Mouse (Mus musculus): ENCODE measurements around the gene Cldn34b2. TPM values are rescaled to one million over a fixed set of nuclear protein-coding genes. Genes with fewer than 3 reads are reported as not detected.
"Not testable (repeated sequence)": the region's sequence is repeated elsewhere in the genome, so short reads cannot be mapped to it uniquely, and the experiment has no call there.

Gene Cldn34b2
- polyA plus RNA-seq, 1 experiment from 2014 or later: not detected

DNA sequence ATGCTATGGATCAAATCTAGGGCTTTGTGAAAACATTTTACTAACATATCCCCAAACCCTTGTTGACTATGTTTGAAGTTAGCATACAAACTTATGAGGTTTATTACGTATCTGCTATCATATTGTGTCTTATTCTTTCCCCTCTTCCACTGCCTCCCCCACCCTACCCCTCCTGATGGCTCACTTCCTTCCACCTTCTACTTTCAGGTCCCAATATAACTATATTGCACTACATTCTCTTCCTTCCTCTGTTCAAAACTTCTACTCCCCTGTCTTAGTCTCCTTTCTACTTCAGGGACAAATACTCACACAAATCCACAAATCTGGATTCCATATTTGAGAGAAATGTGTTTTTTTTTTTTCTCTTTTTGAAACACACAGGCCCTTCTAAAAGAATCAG is 35.3 kb upstream of the Cldn34b2 start:
- no peaks in the 10 kb centered on the region for H3K36me3 ChIP-seq (ENCODE audit: control insufficient read depth, insufficient read depth, low read length)
- no peak overlapping the region for H3K4me2 ChIP-seq
- no peak overlapping the region for H3K4me3 ChIP-seq (ENCODE audit: low read depth, low read length)
- H3K27me3 ChIP-seq (replicated peaks; ENCODE audit: control insufficient read depth, insufficient read depth, low read length): no peaks in the 10 kb centered on the region
- ATAC-seq (replicated peaks; ENCODE audit: low FRiP score) (no peak), DNase-seq (ENCODE audit: low spot score) (no peak)
- no peak overlapping the region for H3K27ac ChIP-seq (ENCODE audit: low read depth, low read length)
- H3K4me1 ChIP-seq (replicated peaks; ENCODE audit: control insufficient read depth, insufficient read depth, low read length): no peaks in the 10 kb centered on the region
- 77% methylated on average over 1 of the region's 1 CpGs for WGBS
- H3K9ac ChIP-seq (ENCODE audit: low read depth, low read length): no peak overlapping the region
- H3K9me3 ChIP-seq (ENCODE audit: control insufficient read depth, low read length): no peaks in the 10 kb centered on the region

DNA sequence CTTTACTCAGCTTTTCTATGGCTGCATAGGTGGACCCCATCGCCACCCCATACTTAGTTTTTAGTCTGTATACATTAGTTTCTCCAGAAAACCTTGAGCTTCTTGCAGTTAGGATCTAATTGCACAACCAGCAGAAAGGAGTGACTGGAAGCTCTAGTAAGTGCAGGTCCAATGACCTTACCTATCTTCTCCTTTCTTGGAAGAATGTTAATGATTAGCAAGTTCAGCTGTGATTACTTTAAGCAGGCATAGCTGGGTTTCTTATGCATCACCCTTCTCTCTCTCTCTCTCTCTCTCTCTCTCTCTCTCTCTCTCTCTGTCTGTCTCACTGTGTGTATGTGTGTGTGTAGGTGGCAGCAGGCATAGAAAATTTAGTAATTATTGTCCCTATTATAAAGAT is 23.7 kb upstream of the Cldn34b2 start:
- Histone ChIP-seq H3K4me3 (ENCODE audit: low read depth, low read length) (no peak overlapping the region), H3K9ac (ENCODE audit: low read depth, low read length) (no peak overlapping the region), H3K27ac (ENCODE audit: low read depth, low read length) (no peak overlapping the region), H3K36me3 (ENCODE audit: control insufficient read depth, insufficient read depth, low read length) (no peaks in the 10 kb centered on the region), H3K4me2 (no peak overlapping the region), H3K9me3 (ENCODE audit: control insufficient read depth, low read length) (no peaks in the 10 kb centered on the region), H3K27me3 (replicated peaks; ENCODE audit: control insufficient read depth, insufficient read depth, low read length) (no peaks in the 10 kb centered on the region), H3K4me1 (replicated peaks; ENCODE audit: control insufficient read depth, insufficient read depth, low read length) (no peaks in the 10 kb centered on the region)
- 87% methylated on average over 1 of the region's 1 CpGs for WGBS
- no peak for DNase-seq (ENCODE audit: low spot score)
- ATAC-seq (replicated peaks; ENCODE audit: low FRiP score): no peak

DNA sequence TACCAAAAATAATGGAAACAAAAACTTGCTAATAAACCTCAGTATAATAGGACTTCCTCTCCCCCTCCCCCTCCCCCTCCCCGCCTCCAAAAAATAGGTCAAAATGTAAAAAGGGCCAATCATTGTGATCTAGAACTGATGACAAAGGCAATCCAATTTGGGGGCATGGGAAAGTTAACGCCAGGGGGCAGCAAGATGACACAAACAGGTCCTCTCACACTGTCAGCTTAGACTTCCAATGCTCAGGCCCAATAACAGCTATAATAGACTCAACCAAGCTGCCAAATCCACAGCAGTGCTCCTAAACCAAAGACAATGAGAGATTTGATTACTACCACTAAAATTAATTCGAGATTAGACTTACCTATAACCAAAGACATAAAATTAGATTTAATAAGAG is 16.5 kb upstream of the Cldn34b2 start:
- H3K4me2 ChIP-seq: no peak overlapping the region
- ATAC-seq (replicated peaks; ENCODE audit: low FRiP score) (no peak), DNase-seq (ENCODE audit: low spot score) (no peak)
- no peaks in the 10 kb centered on the region for H3K36me3 ChIP-seq (ENCODE audit: control insufficient read depth, insufficient read depth, low read length)
- H3K9ac ChIP-seq (ENCODE audit: low read depth, low read length): no peak overlapping the region
- no peaks in the 10 kb centered on the region for H3K9me3 ChIP-seq (ENCODE audit: control insufficient read depth, low read length)
- H3K4me1 ChIP-seq (replicated peaks; ENCODE audit: control insufficient read depth, insufficient read depth, low read length): no peaks in the 10 kb centered on the region
- H3K27ac ChIP-seq (ENCODE audit: low read depth, low read length): no peak overlapping the region
- H3K4me3 ChIP-seq (ENCODE audit: low read depth, low read length): no peak overlapping the region
- no peaks in the 10 kb centered on the region for H3K27me3 ChIP-seq (replicated peaks; ENCODE audit: control insufficient read depth, insufficient read depth, low read length)
- WGBS: 8% methylated on average over 3 of the region's 3 CpGs

DNA sequence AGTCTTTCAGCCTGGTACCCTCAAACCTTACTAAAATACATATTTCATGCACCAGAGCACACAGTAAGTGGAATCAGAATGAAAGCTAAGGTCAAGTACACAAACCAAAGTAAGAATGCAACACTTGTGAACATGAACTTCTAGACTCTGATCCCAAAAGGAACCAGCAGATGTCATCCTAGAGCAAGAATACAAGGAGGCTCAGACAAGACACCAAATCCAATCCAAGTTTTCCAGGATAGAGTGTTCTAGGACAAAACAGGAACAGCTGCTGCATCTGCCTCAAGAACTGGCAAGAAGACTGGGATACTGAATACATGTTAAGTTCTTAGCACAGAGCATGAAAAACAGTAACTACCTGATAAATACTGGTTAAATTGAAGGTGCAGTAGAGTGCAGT is 30.2 kb downstream of the Cldn34b2 start:
- Histone ChIP-seq H3K4me1 (replicated peaks; ENCODE audit: control insufficient read depth, insufficient read depth, low read length) (no peaks in the 10 kb centered on the region), H3K36me3 (ENCODE audit: control insufficient read depth, insufficient read depth, low read length) (no peaks in the 10 kb centered on the region), H3K9ac (ENCODE audit: low read depth, low read length) (no peak overlapping the region), H3K4me2 (no peak overlapping the region), H3K27ac (ENCODE audit: low read depth, low read length) (no peak overlapping the region), H3K9me3 (ENCODE audit: control insufficient read depth, low read length) (no peaks in the 10 kb centered on the region), H3K4me3 (ENCODE audit: low read depth, low read length) (no peak overlapping the region), H3K27me3 (replicated peaks; ENCODE audit: control insufficient read depth, insufficient read depth, low read length) (no peaks in the 10 kb centered on the region)
- ATAC-seq (replicated peaks; ENCODE audit: low FRiP score) (no peak), DNase-seq (ENCODE audit: low spot score) (no peak)

DNA sequence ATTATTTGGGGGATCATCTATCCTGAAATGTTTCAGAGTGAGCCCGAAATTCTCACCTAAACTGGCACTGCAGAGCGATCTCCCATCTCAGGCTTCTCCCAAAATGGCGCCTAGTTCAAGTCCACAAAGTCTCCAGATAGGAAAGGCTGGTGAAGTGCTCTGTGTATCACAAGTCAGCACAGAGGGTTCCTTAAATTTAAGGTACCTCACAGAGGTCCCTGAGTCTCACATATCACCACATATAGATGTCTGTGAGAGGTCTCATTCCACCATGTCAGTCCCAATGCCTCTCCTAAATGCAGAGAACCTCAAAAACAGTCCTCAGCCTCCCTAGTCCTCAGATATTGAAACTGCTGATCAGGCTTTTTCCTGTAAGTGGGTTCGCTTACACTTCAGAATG is 34.6 kb downstream of the Cldn34b2 start, which contains the start of gene Magea2:
Magea2 (minus strand) TSS at position 101 of the 400 bp plus-strand sequence.
- WGBS: 77% methylated on average over 3 of the region's 4 CpGs
- not testable (repeated sequence) for ATAC-seq (replicated peaks; ENCODE audit: low FRiP score); H3K4me3 ChIP-seq (ENCODE audit: low read depth, low read length); H3K9ac ChIP-seq (ENCODE audit: low read depth, low read length); H3K27me3 ChIP-seq (replicated peaks; ENCODE audit: control insufficient read depth, insufficient read depth, low read length); H3K36me3 ChIP-seq (ENCODE audit: control insufficient read depth, insufficient read depth, low read length); H3K4me1 ChIP-seq (replicated peaks; ENCODE audit: control insufficient read depth, insufficient read depth, low read length); H3K27ac ChIP-seq (ENCODE audit: low read depth, low read length); DNase-seq (ENCODE audit: low spot score); H3K4me2 ChIP-seq; H3K9me3 ChIP-seq (ENCODE audit: control insufficient read depth, low read length)

DNA sequence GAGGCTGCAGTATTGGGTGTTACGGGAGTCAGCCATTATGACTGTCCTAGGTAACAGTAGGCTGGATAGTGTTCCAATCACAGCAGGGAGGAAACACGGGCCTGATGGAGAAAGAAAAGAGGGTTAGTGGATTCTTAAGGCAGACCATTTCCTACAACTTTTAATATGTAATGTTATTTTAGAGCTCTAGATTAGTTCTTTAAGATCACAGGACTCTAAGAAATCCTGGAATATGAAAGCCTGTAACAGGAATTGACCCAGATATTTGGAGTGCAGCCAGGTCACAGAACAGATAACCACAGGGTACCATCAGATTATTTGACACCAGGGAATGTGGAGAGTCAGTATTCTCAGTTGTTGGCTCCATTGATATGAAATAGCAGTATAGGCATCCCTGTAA is 38.5 kb downstream of the Cldn34b2 start, which contains the start of gene Magea1:
Magea1 (minus strand) TSS at position 101 of the 400 bp plus-strand sequence.
- not testable (repeated sequence) for ATAC-seq (replicated peaks; ENCODE audit: low FRiP score); H3K4me1 ChIP-seq (replicated peaks; ENCODE audit: control insufficient read depth, insufficient read depth, low read length)
- WGBS: 50% methylated on average over 1 of the region's 2 CpGs

More for the DNA sequence above, 38.5 kb downstream of the Cldn34b2 start, which contains the start of gene Magea1:
- not testable (repeated sequence) for H3K9me3 ChIP-seq (ENCODE audit: control insufficient read depth, low read length); DNase-seq (ENCODE audit: low spot score); H3K4me2 ChIP-seq; H3K27ac ChIP-seq (ENCODE audit: low read depth, low read length); H3K27me3 ChIP-seq (replicated peaks; ENCODE audit: control insufficient read depth, insufficient read depth, low read length); H3K4me3 ChIP-seq (ENCODE audit: low read depth, low read length); H3K36me3 ChIP-seq (ENCODE audit: control insufficient read depth, insufficient read depth, low read length); H3K9ac ChIP-seq (ENCODE audit: low read depth, low read length)

Other genes with a start within 250 kb of the Cldn34b2 start
- not detected in 2 replicates for gene Cldn34b1, start 238.1 kb downstream of the Cldn34b2 start, polyA plus RNA-seq (2014; fragmentation: Nextera tagmentation; extraction: Ambion mirVana)
- not detected in 2 replicates for gene Magea6, start 192.4 kb downstream of the Cldn34b2 start, polyA plus RNA-seq (2014; fragmentation: Nextera tagmentation; extraction: Ambion mirVana)
- not detected in 2 replicates for gene Magea3, start 178.9 kb downstream of the Cldn34b2 start, polyA plus RNA-seq (2014; fragmentation: Nextera tagmentation; extraction: Ambion mirVana)
- gene Magea8, start 132.6 kb downstream of the Cldn34b2 start, polyA plus RNA-seq (2014; fragmentation: Nextera tagmentation; extraction: Ambion mirVana): not detected in 2 replicates
- gene Magea5, start 65.3 kb downstream of the Cldn34b2 start, polyA plus RNA-seq (2014; fragmentation: Nextera tagmentation; extraction: Ambion mirVana): not detected in 2 replicates
- not detected in 2 replicates for gene Magea1, start 38.6 kb downstream of the Cldn34b2 start, polyA plus RNA-seq (2014; fragmentation: Nextera tagmentation; extraction: Ambion mirVana)
- not detected in 2 replicates for gene Magea2, start 34.7 kb downstream of the Cldn34b2 start, polyA plus RNA-seq (2014; fragmentation: Nextera tagmentation; extraction: Ambion mirVana)
- gene Sat1, start 88.0 kb upstream of the Cldn34b2 start, polyA plus RNA-seq (2014; fragmentation: Nextera tagmentation; extraction: Ambion mirVana): 94.7 and 102 TPM in 2 replicates
- gene Acot9, start 134.0 kb upstream of the Cldn34b2 start, polyA plus RNA-seq (2014; fragmentation: Nextera tagmentation; extraction: Ambion mirVana): 23.7 and 24.3 TPM in 2 replicates
- gene Prdx4, start 212.3 kb upstream of the Cldn34b2 start, polyA plus RNA-seq (2014; fragmentation: Nextera tagmentation; extraction: Ambion mirVana): 188 and 204 TPM in 2 replicates